Mouse (Mus musculus): ENCODE results near the gene Calca.
"Not testable (repeated sequence)": the region's sequence is repeated elsewhere in the genome, so short reads cannot be mapped to it uniquely, and the experiment has no call there.

Gene Calca

GRCm38 (mm10) chr7:114636102-114636501 is at the start of gene Calca:
Gene Calca, minus strand, starts transcription at chr7:114636357.
- DNase-seq (ENCODE audit: low read depth, low spot score), result peak; percentile 45

- DNase-seq (ENCODE audit: low read depth, low spot score), result peak; percentile 26
Observed at GRCm38 (mm10) chr7:114672697-114673096, 36.5 kb upstream of the Calca start.

- no peak for DNase-seq (ENCODE audit: low read depth, low spot score)
Observed at GRCm38 (mm10) chr7:114671405-114671804, 35.2 kb upstream of the Calca start.

- DNase-seq (ENCODE audit: low read depth, low spot score), result no peak
Observed at GRCm38 (mm10) chr7:114649730-114650129, 13.6 kb upstream of the Calca start.

GRCm38 (mm10) chr7:114648791-114649190 is 12.6 kb upstream of the Calca start:
- peak; percentile 27 for DNase-seq (ENCODE audit: low read depth, low spot score)

GRCm38 (mm10) chr7:114635569-114636101 is 522 bp downstream of the Calca start:
- DNase-seq (ENCODE audit: low read depth, low spot score), result peak; percentile 62

- no peak for DNase-seq (ENCODE audit: low read depth, low spot score)
Observed at GRCm38 (mm10) chr7:114634386-114634785, 1.8 kb downstream of the Calca start.

GRCm38 (mm10) chr7:114625966-114626365 is 10.2 kb downstream of the Calca start:
- DNase-seq (ENCODE audit: low read depth, low spot score), result no peak

- DNase-seq (ENCODE audit: low read depth, low spot score), result no peak
Observed at GRCm38 (mm10) chr7:114616759-114617158, 19.4 kb downstream of the Calca start.

GRCm38 (mm10) chr7:114594391-114594790 is 41.8 kb downstream of the Calca start:
- not testable (repeated sequence) for DNase-seq (ENCODE audit: low read depth, low spot score)

GRCm38 (mm10) chr7:114582441-114582840 is 53.7 kb downstream of the Calca start:
- no peak for DNase-seq (ENCODE audit: low read depth, low spot score)

Data from ZHBTc4 (cell line).